Mouse (Mus musculus) T-cell, adult 2 months (primary cell): ENCODE results near the gene Trpm6.
A peak's percentile ranks its signal among the peaks of the same experiment; 100 is the strongest.

Experiments
- DNase-seq: peaks from one replicate; pipeline ENCODE4 v3.0.0; 2022; ENCODE audit warnings: low spot score

Trpm6 gene

DNA sequence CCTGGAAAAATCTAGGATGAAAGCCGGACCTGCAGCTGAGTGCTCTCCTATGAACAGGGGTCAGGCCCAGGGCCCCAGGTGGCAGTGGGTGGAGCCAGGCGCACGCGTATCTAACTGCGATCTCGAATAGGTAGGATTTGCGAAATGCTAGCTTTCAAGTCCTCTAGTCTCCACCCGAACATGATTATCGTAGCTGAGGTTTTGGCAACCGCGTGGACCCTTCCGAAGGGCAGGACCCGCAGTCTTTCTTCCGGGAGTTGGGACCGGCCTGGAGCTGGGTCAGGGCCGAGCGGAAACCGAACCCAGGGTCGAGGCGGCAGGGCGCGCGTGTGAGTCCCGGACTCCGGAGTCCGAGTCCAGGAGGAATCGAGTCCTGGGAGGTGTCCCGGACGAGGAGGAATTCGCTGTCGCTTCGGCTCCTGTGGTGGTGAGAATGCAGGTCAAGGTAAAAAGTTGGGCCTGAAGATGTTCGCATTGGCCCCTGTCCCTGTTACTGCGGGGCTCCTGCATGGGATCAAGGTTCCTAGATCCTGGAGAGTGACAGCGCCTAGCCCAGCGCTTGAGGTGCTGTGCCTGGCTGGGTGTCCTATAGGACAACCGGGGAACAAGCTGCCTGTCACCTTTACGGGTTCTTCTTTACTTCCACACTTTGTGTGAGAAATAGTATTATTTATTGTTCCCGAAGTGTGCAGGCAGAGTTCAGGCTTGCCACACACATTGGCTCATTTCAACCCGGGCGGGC lies at the start of gene Trpm6:
Gene Trpm6 (plus strand): TSS at position 386 of the 742 bp plus-strand sequence.
- DNase-seq = no peak

DNA sequence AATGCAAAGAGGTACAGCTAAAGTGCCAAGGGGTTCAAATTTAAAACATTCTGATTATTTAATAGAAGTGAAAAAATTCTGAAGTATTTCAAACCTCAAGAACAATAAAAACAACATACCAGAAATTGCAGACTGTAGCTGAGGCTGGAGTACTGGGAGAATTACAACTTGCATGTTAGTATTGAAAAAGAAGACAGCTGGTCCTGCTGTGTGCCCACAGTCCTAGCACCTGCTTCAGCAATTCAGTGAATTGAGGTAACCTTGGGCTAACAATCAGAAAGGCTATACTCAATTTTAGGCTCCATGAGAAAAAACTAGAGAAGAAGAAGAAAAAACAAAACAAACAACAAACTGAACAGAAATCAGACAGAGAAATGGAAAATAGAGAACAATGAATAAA lies 41.7 kb upstream of the Trpm6 start:
- no peak for DNase-seq

DNA sequence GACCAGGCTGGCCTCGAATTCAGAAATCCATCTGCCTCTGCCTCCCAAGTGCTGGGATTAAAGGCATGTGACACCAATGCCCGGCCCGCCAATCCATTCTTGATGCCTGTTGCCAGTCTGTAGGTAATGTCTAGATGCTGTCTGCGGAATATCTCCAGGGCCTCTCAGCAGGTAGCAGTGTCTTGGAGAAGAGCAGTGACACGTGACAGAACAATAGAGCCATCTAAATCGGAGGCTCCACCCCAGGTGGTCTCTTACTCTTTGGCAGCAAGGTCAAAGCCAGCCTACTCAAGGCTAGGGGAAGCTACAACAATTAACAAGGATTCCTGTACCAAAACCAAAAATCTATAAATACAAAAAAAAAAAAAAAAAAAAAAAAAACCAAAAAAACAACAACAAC lies 38.9 kb upstream of the Trpm6 start:
- DNase-seq = no peak

DNA sequence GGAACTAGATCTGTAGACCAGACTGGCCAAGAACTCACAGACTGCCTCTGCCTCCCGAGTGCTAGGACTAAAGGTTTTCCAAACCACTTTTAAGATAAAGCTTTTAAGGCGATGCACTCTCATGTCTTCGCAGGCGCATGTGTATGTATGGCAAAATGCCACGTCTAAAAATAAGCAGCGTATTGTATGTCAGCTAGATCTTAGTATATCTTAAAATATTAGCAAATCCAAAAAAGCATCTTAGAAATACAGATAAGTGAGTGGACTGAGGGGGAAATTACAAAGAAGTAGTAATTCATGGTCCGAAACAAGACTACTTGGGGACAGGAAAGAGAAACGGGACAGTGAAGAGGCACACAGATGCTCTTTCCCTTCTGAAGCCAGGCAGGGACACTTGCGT lies 38.2 kb upstream of the Trpm6 start:
- no peak for DNase-seq

DNA sequence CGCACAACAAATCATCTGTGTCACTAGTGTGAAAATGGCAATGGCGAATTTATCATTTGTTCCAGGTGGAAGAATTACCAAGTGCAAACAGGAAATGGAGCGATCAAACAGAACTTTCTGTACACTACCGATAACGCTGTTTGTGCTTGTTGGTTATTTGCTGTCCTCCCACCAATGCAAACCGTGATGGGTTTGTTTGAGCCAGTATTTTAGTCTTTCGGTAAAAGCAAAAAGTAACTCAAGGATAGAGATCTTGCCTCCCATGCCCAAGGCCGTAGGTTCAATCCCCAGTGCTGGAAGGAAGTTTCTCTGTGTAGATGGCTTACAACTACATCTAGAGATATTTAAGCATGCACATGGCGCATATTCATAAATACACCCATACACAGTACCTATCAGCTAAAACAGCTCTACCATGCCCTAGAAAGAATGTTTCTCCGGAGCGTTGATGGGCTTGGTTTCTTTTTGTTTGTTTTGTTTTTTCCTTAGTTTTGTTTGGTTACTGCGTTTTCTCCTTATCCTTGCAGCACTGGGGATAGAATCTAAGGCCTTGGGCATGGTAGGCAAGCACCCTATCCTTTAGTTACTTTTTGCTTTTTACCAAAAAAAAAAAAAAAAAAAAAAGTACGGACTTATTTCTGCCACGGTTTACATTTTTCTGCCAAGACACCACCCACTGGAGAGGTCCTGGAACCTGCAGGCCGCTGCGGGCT lies 37.5 kb upstream of the Trpm6 start:
- DNase-seq = no peak

DNA sequence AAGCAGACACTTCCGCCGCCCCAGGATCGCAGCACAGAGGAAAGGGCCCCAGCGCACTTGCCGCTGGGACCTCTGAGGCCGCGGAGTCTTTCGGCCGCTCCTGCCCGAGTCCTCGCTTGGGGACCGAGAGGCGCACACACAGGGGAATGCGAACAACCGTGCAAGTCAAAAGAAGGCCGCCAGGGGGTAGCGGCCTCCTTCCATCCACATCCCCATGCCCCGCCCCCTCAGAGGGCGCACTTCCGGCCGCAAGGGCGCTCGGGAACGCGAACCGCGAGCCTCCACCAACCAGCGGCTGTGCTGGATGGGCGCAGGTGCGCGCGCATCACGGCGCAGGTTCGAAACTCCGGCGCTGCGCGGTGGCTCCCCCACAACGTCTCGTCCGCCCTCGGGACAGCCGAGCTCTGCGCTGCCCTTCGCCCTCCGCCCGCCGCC lies 36.9 kb upstream of the Trpm6 start, which contains the start of gene D030056L22Rik:
Gene D030056L22Rik (plus strand): TSS at position 328 of the 435 bp plus-strand sequence.
- DNase-seq = peak; percentile 99

DNA sequence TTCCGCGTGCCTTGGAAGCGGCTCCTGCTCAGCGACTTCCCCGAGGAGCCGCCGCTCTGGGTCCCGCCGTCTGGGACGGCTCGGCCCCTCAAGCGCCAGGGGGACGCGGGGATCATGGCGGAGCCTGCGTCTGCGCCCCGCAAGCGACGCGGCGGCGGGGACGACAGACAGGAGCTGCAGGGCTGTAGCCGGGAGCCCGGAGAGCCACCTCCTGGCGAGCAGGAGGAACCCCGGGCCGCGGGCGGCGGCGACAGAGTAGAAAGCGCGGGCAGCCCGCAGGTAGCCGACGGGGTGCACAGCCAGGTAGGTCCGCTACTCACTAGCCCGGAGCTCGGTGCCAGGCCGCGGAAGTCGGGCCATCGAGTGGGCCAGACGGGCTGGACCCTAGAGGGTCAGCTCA lies 36.4 kb upstream of the Trpm6 start:
- peak; percentile 66 for DNase-seq

DNA sequence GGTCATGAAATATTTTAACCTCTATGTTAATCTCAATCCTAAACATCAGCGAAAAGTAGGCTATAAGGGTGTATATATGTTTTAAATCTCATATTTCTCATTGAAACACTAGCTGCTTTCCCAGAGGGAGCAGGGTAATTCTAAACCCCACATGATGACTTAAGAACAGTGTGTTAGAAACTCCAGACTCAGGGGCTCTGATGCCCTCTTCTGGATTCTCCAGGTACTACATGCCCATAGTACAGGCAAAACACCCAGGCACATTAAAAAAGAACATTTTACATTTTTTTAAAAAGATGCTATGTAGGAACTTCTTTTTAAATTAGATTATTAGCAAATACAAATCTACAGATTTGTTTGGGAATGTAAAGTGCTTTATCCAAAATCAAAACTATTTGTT lies 33.4 kb upstream of the Trpm6 start:
- DNase-seq = peak; percentile 70

DNA sequence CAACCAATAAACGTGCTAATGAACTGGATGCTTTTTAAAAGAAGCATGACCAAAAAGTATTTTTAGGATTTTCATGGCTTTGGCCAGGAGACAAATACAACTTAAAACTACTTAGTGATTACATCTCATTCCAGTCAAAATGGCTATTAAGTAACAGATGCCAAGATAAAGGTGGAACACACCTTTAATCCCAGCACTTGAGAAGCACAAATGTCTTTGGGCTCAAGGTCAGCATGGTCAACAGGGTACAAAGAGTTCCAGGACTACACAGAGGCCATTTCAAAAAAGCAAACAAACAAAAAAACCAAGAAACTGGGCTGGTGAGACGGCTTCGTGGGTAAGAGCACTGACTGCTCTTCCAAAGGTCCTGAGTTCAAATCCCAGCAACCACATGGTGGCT lies 29.4 kb upstream of the Trpm6 start:
- no peak for DNase-seq

DNA sequence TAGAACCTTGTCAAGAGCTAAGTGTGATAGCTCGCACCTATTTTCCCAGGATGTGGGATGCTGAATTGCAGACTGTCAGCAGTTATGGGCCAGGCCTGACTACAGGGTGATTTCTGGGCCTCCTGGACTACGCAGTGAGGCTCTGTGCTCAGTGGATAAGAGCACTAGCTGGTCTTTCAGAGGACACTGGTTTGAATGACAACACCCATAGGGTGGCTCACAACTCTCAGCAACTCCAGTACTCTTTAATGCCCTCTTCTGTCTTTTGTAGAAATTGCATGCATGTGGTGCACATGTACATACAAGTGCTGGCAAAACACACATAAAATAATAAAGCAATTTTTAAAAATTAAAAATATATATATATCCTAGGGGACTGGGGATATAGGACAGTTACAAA lies 24.6 kb upstream of the Trpm6 start:
- no peak for DNase-seq

DNA sequence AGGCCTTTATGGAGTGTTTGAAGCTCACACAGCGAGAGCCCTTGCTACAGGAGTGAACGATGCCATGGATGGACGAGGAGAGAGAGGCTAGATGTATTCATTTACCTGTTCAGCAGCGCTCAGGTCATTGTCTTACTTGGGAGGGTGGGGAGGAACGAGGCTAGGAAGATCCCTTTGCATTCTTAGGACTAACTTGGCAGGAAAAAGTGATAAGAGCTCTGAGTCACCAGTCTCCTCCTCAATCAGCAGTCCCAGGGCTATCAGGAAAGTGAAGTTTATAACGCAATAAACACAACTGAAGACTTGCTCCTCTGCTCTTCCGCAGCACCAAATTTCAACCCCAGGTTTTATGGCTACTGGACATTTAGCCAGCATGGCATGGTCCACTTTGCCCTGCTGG lies 19.5 kb upstream of the Trpm6 start:
- DNase-seq = no peak

DNA sequence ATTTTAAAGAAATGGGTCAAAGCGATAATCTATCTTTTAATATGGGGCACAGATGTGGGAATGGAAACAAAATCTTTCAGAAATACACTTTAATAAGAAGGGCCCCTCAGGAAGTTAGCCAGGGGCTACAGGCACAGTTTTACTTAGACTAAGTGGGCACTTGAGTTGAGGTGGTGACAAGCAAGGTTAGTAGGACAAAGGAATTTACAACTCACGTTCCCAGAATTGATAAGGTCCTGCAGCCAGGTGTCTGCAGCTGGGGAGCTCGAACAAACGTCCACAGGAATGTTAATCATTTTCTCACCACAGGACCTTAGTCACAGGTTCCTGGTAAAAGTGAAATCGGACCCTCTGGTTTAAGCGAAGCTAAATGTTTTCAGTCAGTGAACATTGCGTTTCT lies 18.7 kb upstream of the Trpm6 start:
- DNase-seq = no peak

DNA sequence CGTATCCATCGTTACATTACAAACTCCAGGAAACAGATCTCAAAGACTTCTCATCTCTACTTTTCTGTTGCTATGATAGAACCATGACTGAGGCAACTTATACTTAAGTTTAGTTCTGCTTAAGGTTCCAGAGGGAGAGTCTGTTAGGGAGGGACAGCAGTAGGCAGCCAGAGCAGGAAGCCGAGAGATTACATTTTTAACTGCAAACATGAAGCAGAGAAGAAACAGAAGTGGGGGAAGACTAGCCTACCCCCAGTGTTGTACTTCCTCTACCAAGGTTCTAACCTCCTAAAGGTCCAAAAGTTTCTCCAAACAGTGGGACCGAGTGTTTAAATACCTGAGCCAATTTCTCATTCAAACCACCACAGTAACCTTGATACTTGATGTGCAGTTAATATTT lies 13.9 kb upstream of the Trpm6 start:
- no peak for DNase-seq

DNA sequence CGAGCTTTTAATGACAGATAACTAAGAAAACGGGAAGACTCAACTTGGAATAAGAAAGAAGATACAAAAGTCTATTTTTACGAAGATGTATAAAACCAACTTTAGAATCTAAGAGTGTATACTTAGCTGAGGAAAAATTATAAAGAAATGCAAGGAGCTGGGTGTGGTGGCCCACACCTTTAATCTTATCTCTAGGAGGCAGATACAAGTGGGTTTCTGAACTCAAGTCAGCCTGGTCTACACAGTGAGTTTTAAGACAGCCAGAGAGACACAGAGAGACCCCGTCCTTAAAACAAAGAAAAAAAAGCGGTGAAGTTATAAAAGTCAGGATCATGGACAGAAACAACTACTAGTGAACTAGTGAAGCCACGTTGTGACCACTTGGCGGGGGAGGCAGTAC lies 10.6 kb upstream of the Trpm6 start:
- DNase-seq = no peak

DNA sequence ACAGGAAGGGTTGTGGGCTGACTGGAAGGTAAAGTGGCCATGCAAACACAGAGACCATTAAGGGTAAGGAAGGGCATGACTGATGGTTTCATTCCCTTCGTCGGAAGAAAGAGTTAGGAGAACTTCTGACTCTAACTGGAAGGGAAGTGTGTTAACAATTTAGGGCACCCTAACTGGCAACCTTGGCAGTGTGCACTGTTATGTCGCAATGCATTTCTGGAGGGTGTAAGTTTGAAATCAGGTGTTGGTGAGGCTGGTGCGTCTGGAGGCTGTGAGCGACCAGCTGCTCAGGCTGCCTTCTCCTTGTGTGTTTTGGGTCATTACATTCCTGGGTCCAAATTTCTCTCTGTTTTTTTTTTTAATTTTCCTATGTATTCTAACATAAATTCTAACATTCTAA lies 5.8 kb upstream of the Trpm6 start:
- no peak for DNase-seq

DNA sequence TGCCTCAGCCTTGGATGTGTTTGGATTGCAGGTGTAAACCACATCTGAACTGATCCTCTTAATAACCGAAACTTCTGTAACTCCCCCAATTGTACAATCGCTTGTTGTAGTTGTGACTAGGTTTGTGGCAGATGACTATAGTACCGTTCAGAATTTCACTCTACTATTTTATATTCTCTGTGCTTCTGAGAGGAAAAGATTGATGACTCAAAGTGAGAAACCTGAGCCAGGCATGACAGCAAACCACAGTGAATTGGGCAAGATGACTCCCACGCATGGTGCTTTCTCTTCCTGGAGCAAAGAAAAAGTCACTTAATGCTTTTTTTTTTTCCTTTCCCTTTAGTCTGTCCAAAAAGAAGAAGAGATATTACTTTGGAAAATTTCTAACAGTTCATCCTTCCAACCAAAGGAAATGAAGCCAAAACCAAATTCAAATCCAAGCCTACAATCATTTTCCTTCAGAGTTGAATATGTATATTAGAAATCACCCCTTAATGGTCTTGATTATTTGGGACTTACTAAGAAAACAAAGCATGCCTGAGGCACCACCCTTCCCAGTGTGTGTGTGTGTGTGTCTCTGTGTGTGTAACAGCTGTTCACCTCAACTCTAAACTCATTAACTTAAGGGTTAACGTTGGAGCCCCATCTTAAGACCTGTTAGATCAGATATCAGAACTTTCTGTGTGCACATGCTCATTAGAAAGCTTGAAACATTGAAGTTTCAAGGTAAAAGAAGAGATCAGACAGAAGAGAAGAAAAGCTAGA lies 3.0 kb upstream of the Trpm6 start:
- DNase-seq = no peak

DNA sequence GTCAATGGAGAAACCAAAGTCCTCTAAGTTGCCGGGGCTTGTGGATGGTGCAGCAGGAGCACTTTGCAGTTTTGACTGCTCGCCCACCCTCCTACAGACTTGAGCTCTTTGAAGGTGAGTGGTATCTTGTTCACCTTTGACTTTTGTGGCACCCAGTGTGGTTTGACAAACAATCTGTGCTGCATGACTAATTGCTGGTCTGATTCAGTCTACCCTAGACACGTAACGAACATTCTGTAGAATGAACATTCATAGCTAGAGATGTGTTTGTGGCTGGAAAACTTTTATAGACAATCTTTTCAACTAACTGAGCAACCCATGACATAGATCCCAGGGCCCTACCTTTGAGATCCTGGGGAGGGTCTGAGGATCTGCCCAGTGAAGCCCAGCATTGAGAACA lies 2.4 kb upstream of the Trpm6 start:
- no peak for DNase-seq

DNA sequence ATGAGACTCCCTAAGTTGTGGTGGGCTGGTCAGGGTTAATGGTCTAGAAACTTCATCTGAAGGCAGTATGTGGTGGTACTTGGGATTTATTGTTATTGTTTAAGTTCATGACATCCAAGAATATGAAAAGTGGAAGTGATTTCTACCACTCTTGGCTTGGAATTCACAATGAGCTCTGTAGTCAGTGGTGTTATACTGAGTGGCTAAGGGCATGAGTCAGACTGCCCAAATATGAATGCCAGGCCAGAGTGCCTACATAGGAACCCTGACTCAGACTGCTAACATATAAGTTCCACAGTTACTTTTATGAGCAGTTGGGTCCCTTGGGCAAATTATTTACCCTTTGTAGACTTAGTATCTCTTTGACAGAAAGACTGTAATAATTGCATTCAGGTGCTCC lies 7.4 kb downstream of the Trpm6 start:
- DNase-seq = no peak

DNA sequence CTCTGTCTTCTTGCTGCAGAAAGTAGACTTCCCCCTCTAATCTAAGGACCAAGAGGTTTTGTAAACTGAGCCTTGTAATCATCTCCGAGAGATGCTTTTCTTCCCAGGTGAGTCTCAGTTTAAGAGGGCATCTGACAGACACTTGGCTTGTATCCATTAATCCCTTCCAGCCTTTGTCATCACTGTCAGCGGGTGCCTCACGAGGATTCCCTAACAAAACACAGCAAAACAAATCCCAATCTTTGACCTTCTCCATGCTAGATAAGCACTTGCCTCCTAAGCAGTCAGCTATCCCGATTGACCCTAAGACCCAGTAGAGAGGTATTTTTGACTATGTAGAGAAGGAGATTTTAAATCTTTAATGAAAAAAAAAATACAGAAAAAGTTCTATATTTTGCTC lies 7.9 kb downstream of the Trpm6 start:
- DNase-seq = no peak

DNA sequence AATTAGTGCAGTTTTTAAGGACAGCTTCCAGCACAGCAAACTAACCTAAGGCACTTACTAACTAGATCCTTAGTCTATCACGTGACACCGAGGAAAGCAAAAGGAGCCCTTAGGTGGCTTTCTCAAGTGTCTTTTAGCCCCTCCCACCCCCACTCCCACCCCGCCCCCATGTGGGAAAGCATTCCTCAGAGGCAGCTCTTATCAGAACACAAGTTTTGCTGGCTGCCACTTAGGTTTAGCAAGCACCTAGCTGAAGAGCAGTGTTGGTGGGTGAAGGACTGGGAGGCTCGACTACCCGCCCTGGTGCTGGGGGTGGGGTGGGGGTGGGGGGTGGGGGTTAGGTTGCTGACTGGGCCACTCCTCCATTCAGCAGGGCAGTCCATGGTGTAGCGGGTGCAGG lies 8.5 kb downstream of the Trpm6 start:
- no peak for DNase-seq

DNA sequence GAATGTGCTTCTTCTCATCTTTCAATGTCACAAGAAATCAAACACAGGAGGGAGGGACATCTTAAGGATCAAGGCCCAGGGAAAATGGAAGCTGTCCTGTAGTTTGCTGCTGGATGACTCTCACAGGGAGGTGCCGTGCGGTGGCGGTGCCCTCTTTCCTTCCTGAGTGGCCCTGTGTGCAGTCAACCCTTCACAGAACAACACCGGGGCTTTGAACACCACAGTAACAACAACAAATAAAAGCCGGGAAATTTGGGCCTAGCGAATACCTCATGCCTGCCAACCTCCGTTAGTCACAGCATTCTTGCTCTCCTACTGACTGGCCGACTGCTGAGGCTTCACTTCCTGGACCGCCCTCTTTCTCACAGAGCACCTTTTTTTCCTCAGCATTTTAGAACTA lies 9.1 kb downstream of the Trpm6 start:
- no peak for DNase-seq

DNA sequence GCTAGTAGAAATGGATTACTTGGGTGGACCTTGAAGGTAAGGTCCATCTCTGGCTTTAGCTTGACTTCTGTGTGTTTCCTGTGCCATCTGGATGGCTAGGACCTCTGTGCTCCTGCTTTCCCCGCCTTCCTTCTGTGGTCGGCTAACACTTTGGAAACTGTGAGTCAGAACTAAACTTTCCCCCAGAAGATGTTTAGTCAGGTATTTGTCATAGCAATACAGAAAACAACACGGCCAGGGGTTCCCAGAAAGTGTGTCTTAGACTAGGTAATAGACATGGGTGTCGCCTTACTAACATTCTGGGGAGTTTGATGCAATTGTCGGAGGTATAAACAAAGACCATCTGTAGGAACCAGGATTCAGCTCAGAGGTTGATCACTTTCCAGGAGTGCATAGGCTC lies 16.6 kb downstream of the Trpm6 start:
- DNase-seq = no peak

DNA sequence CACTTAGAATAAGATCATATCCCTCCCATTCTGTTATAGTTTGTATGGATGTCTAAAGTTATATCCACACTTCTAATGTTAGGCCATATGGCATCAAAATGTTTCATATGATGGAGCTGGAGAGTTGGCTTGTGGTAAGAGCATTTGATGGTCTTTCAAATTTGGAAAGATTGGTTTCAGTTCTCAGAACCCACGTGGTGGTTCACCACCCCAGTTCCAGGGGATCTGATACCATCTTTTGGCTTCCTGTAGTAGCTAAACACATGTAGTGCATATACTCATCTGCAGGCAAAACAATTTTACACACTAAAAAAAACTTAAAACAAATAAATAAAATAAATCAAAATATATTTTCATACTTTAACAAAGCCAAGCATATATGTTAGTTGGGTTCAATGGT lies 21.3 kb downstream of the Trpm6 start:
- no peak for DNase-seq
